Mouse (Mus musculus) myocyte (in vitro differentiated cells): ENCODE results near the gene Tor1aip1.

Experiments used
- CEBPB ChIP-seq: IDR thresholded peaks from 2 replicates; pipeline ENCODE4 v1.6.1; 2011; ENCODE audit warnings: mild to moderate bottlenecking, moderate library complexity; ENCODE audit not compliant: poor library complexity, insufficient read depth, severe bottlenecking
- E2F4 ChIP-seq: IDR thresholded peaks from one replicate; pipeline ENCODE4 v1.6.1; 2011; ENCODE audit warnings: mild to moderate bottlenecking, control low read depth, moderate library complexity; ENCODE audit not compliant: insufficient read depth
- MAX ChIP-seq: IDR thresholded peaks from one replicate; pipeline ENCODE4 v1.6.1; 2011; ENCODE audit warnings: low read depth, mild to moderate bottlenecking, control low read depth
- MYOD1 ChIP-seq, 3 experiments: IDR thresholded peaks; one replicate each; pipeline ENCODE4 v1.6.1; 2011; ENCODE audit warnings: control low read depth in 2 of 3, low read depth in 2 of 3, mild to moderate bottlenecking in 2 of 3, moderate library complexity in 1 of 3; ENCODE audit not compliant: insufficient read length in 2 of 3, control insufficient read depth in 1 of 3
- MYOG ChIP-seq, 3 experiments: IDR thresholded peaks; one replicate each; pipeline ENCODE4 v1.6.1; 2011; ENCODE audit warnings: control low read depth in 2 of 3, low read depth in 2 of 3, mild to moderate bottlenecking in 2 of 3; ENCODE audit not compliant: insufficient read length in 2 of 3, control insufficient read depth in 1 of 3, insufficient read depth in 1 of 3
- POLR2A ChIP-seq: IDR thresholded peaks from one replicate; pipeline ENCODE4 v1.6.1; 2011; ENCODE audit warnings: low read depth, mild to moderate bottlenecking, control low read depth, moderate library complexity; ENCODE audit not compliant: insufficient read length
- POLR2AphosphoS2 ChIP-seq: IDR thresholded peaks from one replicate; pipeline ENCODE4 v1.6.1; 2011; ENCODE audit warnings: low read depth, control low read depth; ENCODE audit not compliant: insufficient read length
- REST ChIP-seq: IDR thresholded peaks from one replicate; pipeline ENCODE4 v1.6.1; 2011; ENCODE audit warnings: mild to moderate bottlenecking, control low read depth, moderate library complexity; ENCODE audit not compliant: insufficient read depth, insufficient read length
- SRF ChIP-seq: IDR thresholded peaks from one replicate; pipeline ENCODE4 v1.6.1; 2011; ENCODE audit warnings: low read depth; ENCODE audit not compliant: control insufficient read depth, insufficient read length
- TCF12 ChIP-seq: IDR thresholded peaks from one replicate; pipeline ENCODE4 v1.6.1; 2011; ENCODE audit warnings: mild to moderate bottlenecking, control low read depth; ENCODE audit not compliant: poor library complexity, insufficient read depth, severe bottlenecking
- USF1 ChIP-seq: IDR thresholded peaks from one replicate; pipeline ENCODE4 v1.6.1; 2011; ENCODE audit warnings: low read depth, mild to moderate bottlenecking, control low read depth, moderate library complexity

GRCm38 (mm10) chr1:156058207-156058606 is 21.9 kb upstream of the Tor1aip1 start:
- TF ChIP-seq POLR2A (no peak), MAX (no peak), MYOG (IDR thresholded peaks at IDR 0.05; ENCODE audit: control insufficient read depth in 1 of 3, insufficient read depth in 1 of 3, insufficient read length in 2 of 3, low read depth in 2 of 3) (no peak), TCF12 (no peak), SRF (no peak), E2F4 (no peak), CEBPB (no peak), REST (no peak), MYOD1 (IDR thresholded peaks at IDR 0.05; ENCODE audit: control insufficient read depth in 1 of 3, insufficient read length in 2 of 3, low read depth in 2 of 3) (no peak), USF1 (no peak), POLR2AphosphoS2 (no peak)
